Mouse (Mus musculus) liver, adult 2 months (tissue): ENCODE measurements around the gene Runx2.

Experiments used
- CTCF ChIP-seq: fragments of 200-500 bp; IDR thresholded peaks from 2 replicates; pipeline ENCODE4 v1.5.1; 2011; ENCODE audit warnings: low read depth, low read length, control low read depth
- POLR2A ChIP-seq: fragments of 200-500 bp; IDR thresholded peaks from 2 replicates; pipeline ENCODE4 v1.6.1; 2011; ENCODE audit warnings: low read length, control low read depth; ENCODE audit not compliant: insufficient read depth; ENCODE audit errors: extremely low read depth

DNA sequence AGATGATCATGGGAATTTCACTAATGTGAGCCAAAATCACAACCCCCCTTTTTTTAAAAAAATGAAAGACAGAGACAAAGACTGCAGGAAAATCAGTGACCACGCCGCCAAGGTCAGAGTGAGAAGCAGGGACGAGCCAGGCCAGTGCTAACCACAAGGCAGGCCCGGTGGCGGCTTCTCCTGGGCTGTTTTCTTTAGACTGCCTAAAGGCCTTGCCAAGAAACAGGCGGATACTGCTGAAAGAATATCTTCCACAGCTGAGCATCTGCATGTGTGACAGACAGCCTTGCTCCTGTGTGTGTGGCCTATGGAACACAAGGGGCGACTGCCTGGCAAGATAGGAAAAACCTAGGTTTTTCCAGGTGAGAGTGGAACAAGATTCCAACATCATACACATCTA is 136.8 kb downstream of the Runx2 start:
- no peak for TF ChIP-seq CTCF
- TF ChIP-seq POLR2A, result no peak
